Mouse (Mus musculus) forebrain, embryonic 13.5 days (tissue): ENCODE results near the gene Ip6k1. TPM values are rescaled to one million over a fixed set of nuclear protein-coding genes. Genes with fewer than 3 reads are reported as not detected.

Experiments
- ATAC-seq: fragments of 200-750 bp; cut with Nextera tagmentation; 2 replicates; pipeline ENCODE4 v1.8.0; 2017
- H3K27ac ChIP-seq: fragments of 300-500 bp; sonication (generic); 2 replicates; pipeline ENCODE4 v1.5.1; 2015; ENCODE audit warnings: inconsistent platforms, mild to moderate bottlenecking, moderate library complexity
- H3K27me3 ChIP-seq: fragments of 300-500 bp; sonication (generic); 2 replicates; pipeline ENCODE4 v1.6.1; 2015; ENCODE audit warnings: mild to moderate bottlenecking, inconsistent platforms
- H3K36me3 ChIP-seq: fragments of 300-500 bp; sonication (generic); 2 replicates; pipeline ENCODE4 v1.6.1; 2015; ENCODE audit warnings: mild to moderate bottlenecking, inconsistent platforms; ENCODE audit not compliant: poor library complexity, severe bottlenecking
- H3K4me1 ChIP-seq: fragments of 300-500 bp; sonication (generic); 2 replicates; pipeline ENCODE4 v1.6.1; 2015; ENCODE audit warnings: inconsistent platforms
- H3K4me2 ChIP-seq: fragments of 300-500 bp; sonication (generic); 2 replicates; pipeline ENCODE4 v1.6.1; 2015; ENCODE audit warnings: inconsistent platforms, mild to moderate bottlenecking, moderate library complexity
- H3K4me3 ChIP-seq: fragments of 300-500 bp; sonication (generic); 2 replicates; pipeline ENCODE4 v1.5.1; 2015; ENCODE audit warnings: mild to moderate bottlenecking, inconsistent platforms
- H3K9ac ChIP-seq: fragments of 300-500 bp; sonication (generic); 2 replicates; pipeline ENCODE4 v1.6.1; 2015; ENCODE audit warnings: mild to moderate bottlenecking, inconsistent platforms
- H3K9me3 ChIP-seq: fragments of 300-500 bp; sonication (generic); replicated peaks from 2 replicates; pipeline ENCODE4 v1.6.1; 2016; ENCODE audit warnings: inconsistent platforms
- WGBS: fragments of 180-500 bp; shearing (Covaris S2); methylation state at CpG from one replicate; pipeline ENCODE4 v1.1.7; 2015; 5-methylcytosine and 5-hydroxymethylcytosine counted together
- polyA plus RNA-seq: library from polyadenylated mRNA; unstranded; fragments of >200 nt; fragmentation: Nextera tagmentation; extraction: Ambion mirVana; gene quantifications from 2 replicates; pipeline ENCODE4 v1.2.1, GENCODE M21; 2015

Ip6k1 gene
- polyA plus RNA-seq, 1 experiment from 2014 or later: 73.6 TPM

DNA sequence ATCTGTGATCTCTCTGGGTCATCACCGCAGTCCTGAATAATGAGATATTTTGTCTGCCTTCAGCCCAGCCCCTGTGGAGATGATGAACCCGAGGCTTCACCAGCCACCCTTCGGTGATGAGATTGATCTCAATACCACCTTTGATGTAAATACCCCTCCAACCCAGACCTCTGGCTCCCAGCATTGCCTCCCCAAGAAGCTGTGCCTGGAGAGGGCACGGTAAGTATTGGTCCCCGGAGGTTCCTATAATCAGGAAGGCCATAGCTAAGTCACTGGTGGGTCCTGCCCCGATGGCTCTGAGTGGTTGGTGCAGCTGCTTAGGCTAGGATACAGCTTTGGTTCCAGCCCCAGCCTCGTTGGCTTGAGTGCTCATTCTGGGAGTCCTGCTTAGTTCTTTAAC lies 33.8 kb upstream of the Ip6k1 start:
- 94% methylated on average over 7 of the region's 7 CpGs for WGBS
- H3K27me3 ChIP-seq: no peaks in the 10 kb centered on the region
- H3K9ac ChIP-seq: no peak overlapping the region
- H3K27ac ChIP-seq: no peak overlapping the region
- no peak for ATAC-seq
- no peak overlapping the region for H3K4me2 ChIP-seq
- H3K36me3 ChIP-seq: peaks cover 55% of the 10 kb centered on the region
- H3K9me3 ChIP-seq: no peaks in the 10 kb centered on the region
- H3K4me3 ChIP-seq: no peak overlapping the region
- H3K4me1 ChIP-seq: no peaks in the 10 kb centered on the region

GRCm38 (mm10) chr9:107970311-107970710 lies 32.0 kb upstream of the Ip6k1 start:
- H3K27ac ChIP-seq: no peak overlapping the region
- H3K4me3 ChIP-seq: no peak overlapping the region
- H3K9me3 ChIP-seq: no peaks in the 10 kb centered on the region
- H3K4me1 ChIP-seq: no peaks in the 10 kb centered on the region
- no peaks in the 10 kb centered on the region for H3K27me3 ChIP-seq
- no peak overlapping the region for H3K9ac ChIP-seq
- no peak for ATAC-seq
- WGBS: 91% methylated on average over 5 of the region's 5 CpGs
- H3K36me3 ChIP-seq: peaks cover 39% of the 10 kb centered on the region
- no peak overlapping the region for H3K4me2 ChIP-seq

- Histone ChIP-seq H3K27ac (no peak overlapping the region), H3K4me3 (no peak overlapping the region), H3K9me3 (no peaks in the 10 kb centered on the region), H3K9ac (no peak overlapping the region), H3K4me2 (no peak overlapping the region), H3K4me1 (no peaks in the 10 kb centered on the region), H3K27me3 (no peaks in the 10 kb centered on the region), H3K36me3 (peaks cover 38% of the 10 kb centered on the region)
- ATAC-seq: no peak
- WGBS: 88% methylated on average over 8 of the region's 8 CpGs
These were observed 30.4 kb upstream of the Ip6k1 start for GRCm38 (mm10) chr9:107971690-107972541.

GRCm38 (mm10) chr9:107974491-107975171 lies 27.7 kb upstream of the Ip6k1 start:
- 88% methylated on average over 10 of the region's 10 CpGs for WGBS
- Histone ChIP-seq H3K4me2 (no peak overlapping the region), H3K4me3 (no peak overlapping the region), H3K4me1 (no peaks in the 10 kb centered on the region), H3K9ac (no peak overlapping the region), H3K27me3 (no peaks in the 10 kb centered on the region), H3K9me3 (no peaks in the 10 kb centered on the region), H3K36me3 (peaks cover 24% of the 10 kb centered on the region), H3K27ac (no peak overlapping the region)
- ATAC-seq: no peak

DNA sequence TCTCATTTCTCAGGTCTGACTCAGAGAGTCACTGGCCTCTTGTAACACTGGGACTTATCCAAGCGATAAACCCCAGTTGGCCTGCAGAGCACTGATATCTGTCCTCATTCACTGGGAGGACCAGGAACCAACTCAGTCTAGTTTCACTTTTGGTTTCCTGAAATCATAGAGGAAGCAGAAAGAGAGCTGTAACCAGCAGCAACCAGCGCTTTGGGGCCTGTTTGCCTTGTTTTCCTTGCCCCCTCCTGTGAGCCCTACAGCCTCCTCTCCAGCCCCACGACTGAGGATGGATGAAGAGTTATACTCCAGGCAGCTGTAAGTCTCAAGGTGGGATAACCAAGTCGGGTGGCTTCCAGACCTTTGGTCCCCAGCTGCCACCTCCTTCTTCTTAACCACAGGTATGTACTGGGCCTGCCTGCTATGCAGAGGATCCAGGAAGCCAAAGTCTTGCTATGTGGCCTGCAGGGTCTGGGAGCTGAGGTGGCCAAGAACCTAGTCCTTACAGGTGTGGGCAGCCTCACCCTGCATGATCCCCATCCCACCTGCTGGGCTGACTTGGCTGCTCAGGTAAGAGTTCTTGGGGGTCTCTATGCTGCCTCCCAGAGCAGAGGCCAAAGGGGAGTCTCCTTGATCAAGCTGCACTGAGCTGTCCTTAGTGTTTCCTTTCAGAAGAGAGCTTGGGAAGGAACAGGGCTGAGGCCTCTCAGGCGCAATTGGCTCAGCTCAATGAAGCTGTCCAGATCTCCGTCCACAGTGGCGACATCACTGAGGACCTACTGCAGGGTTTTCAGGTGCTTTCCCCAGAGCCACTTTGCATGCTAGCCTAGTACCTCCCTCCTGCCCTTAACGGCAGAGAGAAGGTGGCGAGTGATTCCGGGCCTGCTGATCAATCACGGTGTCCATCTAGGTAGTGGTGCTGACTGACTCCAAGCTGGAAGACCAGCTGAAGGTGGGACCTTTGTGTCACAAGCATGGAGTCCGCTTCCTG lies 26.6 kb upstream of the Ip6k1 start, which contains the start of gene Uba7:
TSS of gene Uba7 (plus strand) at position 107 of the 988 bp plus-strand sequence.
- no peaks in the 10 kb centered on the region for H3K27me3 ChIP-seq
- H3K4me3 ChIP-seq: no peak within 1 kb of the TSS
- no peaks in the 10 kb centered on the region for H3K4me1 ChIP-seq
- H3K9me3 ChIP-seq: no peaks in the 10 kb centered on the region
- H3K36me3 ChIP-seq: peaks cover 13% of the 10 kb centered on the region
- H3K27ac ChIP-seq: no peak within 1 kb of the TSS
- no peak within 1 kb of the TSS for H3K4me2 ChIP-seq
- WGBS: 73% methylated on average over 12 of the region's 12 CpGs
- ATAC-seq: no peak
- H3K9ac ChIP-seq: no peak within 1 kb of the TSS

GRCm38 (mm10) chr9:107978815-107979214 lies 23.5 kb upstream of the Ip6k1 start:
- no peak for ATAC-seq
- no peaks in the 10 kb centered on the region for H3K36me3 ChIP-seq

DNA sequence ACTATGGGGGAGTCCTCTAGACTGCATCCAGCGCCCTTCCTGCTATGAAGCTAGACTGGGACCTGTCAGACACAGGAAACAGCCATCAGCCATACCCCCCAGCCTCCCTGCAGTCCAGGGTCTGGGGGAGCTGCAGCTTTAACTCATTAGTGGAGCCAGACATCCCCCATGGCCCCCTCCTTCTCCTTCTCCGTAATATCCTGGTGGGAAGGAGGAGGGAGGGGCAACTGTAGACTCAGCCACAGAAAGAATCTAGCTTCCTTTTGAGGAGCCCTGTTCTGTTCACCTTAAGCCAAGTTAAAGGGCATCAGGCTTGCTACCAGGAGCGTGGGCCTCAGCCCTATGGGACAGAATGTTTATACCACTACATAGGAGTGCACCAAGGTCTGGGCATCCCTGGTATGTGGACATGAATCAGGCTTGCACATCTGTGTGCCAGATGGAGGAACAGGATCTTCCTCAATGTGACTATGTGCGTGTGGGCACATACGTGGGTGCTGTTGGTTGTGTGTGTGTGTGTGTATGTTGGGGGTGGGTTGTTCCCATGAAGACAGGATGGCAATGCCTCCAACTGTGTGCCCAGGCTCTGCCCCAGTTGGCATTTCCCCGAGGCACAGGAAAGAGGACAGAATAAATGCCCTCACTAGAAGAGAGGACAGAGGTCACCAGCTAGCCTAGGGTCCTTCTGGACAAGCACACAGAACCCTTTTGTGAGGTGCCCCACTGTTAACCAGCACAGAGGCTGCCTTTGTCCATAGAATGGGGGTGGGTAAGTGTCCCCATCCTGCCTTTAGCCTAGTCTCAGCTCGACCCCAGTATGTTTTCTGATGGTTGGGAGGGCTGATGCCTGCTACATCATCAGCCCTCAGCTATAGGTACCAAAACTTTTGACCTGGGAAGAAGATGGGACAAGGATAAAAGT lies 20.4 kb upstream of the Ip6k1 start:
- no peak overlapping the region; the same call in 1 of the 2 replicates for H3K9ac ChIP-seq
- no peak for ATAC-seq
- peaks cover 16% of the 10 kb centered on the region for H3K27me3 ChIP-seq
- peak overlapping the region; percentile 40; the same call in 1 of the 2 replicates for H3K27ac ChIP-seq
- H3K4me2 ChIP-seq: peak overlapping the region; percentile 8; the same call in 1 of the 2 replicates
- no peaks in the 10 kb centered on the region for H3K9me3 ChIP-seq
- peaks cover 42% of the 10 kb centered on the region for H3K4me1 ChIP-seq
- H3K36me3 ChIP-seq: no peaks in the 10 kb centered on the region
- no peak overlapping the region for H3K4me3 ChIP-seq
- 60% methylated on average over 7 of the region's 7 CpGs for WGBS

More at GRCm38 (mm10) chr9:107978815-107979214, 23.5 kb upstream of the Ip6k1 start:
- Histone ChIP-seq H3K9ac (no peak overlapping the region), H3K27ac (no peak overlapping the region), H3K4me3 (no peak overlapping the region), H3K9me3 (no peaks in the 10 kb centered on the region), H3K27me3 (peaks cover under 1% of the 10 kb centered on the region; the same call in 1 of the 2 replicates), H3K4me2 (no peak overlapping the region), H3K4me1 (peaks cover 25% of the 10 kb centered on the region)
- 85% methylated on average over 12 of the region's 12 CpGs for WGBS

GRCm38 (mm10) chr9:107982681-107983346 lies 19.5 kb upstream of the Ip6k1 start, which contains the start of gene Gm20661:
TSS of gene Gm20661 (plus strand) at chr9:107983058.
- ATAC-seq: no peak

DNA sequence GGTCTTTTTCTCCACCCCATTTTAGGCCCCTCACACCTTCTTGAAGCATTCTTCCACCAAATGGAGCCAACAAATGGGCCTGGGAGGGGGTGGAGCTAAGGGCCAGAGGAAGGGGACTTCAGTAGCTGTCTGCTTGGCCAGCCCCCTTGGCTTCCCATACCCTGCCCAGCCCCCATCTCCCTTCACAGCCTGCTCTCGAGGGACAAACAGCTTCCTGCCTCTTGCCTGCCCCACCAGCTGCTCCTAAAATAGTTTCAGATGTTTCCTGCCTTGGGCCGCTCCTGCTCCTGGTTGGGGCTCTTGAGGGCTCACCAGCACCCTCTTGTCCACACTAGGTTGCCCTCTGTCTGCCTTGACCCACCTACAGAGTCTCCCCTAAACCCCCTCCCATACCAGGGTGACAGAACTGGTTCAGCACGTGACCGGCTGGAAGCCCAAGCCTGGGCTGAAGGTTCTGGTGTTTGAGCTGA lies 18.8 kb upstream of the Ip6k1 start:
- WGBS: 43% methylated on average over 4 of the region's 4 CpGs
- no peak overlapping the region; the same call in 1 of the 2 replicates for H3K27ac ChIP-seq
- H3K9me3 ChIP-seq: no peaks in the 10 kb centered on the region
- H3K4me2 ChIP-seq: no peak overlapping the region
- no peaks in the 10 kb centered on the region for H3K36me3 ChIP-seq
- no peak for ATAC-seq
- peaks cover 21% of the 10 kb centered on the region for H3K27me3 ChIP-seq
- H3K4me1 ChIP-seq: peaks cover 42% of the 10 kb centered on the region
- H3K4me3 ChIP-seq: no peak overlapping the region
- no peak overlapping the region for H3K9ac ChIP-seq

More at GRCm38 (mm10) chr9:107982681-107983346, 19.5 kb upstream of the Ip6k1 start, which contains the start of gene Gm20661:
- Histone ChIP-seq H3K9ac (peak within 1 kb of the TSS; percentile 41; the same call in 1 of the 2 replicates), H3K4me1 (peaks cover 42% of the 10 kb centered on the region), H3K27me3 (peaks cover 21% of the 10 kb centered on the region), H3K9me3 (no peaks in the 10 kb centered on the region), H3K4me3 (no peak within 1 kb of the TSS), H3K4me2 (peak within 1 kb of the TSS; percentile 23), H3K27ac (peak within 1 kb of the TSS; percentile 40; the same call in 1 of the 2 replicates), H3K36me3 (no peaks in the 10 kb centered on the region)
- WGBS: 56% methylated on average over 14 of the region's 14 CpGs

DNA sequence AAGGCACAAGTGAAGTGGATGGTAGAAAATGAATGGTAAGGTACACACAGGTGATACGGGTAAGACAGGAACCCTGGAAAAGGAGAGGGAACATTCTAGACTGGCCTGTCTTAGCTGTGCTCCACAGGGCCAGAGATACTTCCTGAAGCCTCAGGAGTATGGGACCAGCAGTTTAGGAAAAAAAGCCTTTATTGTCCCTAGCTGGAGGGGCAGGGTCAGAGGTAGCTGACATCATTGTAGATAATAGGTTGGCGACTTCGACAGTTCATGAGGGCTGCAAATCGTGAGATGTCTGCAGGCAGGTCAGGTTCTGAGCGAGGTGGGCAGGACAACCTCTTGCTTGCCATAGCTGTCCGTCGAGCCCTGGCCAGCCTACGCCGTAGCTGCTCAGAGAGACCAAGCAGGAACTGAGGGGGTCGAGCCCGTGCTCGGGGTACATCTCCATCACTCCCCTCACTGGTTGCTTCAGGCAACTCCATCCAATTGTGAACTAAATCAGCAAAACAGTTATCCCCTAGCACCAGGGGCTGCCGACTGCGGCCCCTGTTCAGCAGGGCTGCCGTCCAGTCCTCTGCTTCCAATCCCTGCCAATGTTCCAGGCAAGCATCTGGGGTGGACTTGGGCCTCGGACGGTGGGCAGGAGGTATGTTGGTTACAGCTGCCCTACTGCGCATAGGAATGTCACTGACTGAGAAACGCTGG lies 18.1 kb upstream of the Ip6k1 start:
- H3K9ac ChIP-seq: 0 out of 2 replicates have a peak overlapping the region, but pooled peaks have one; percentile 58
- peaks cover 21% of the 10 kb centered on the region for H3K27me3 ChIP-seq
- WGBS: 83% methylated on average over 19 of the region's 19 CpGs
- H3K36me3 ChIP-seq: no peaks in the 10 kb centered on the region
- H3K4me1 ChIP-seq: peaks cover 42% of the 10 kb centered on the region
- H3K4me3 ChIP-seq: peak overlapping the region; percentile 60
- no peak overlapping the region for H3K27ac ChIP-seq
- peak overlapping the region; percentile 89 for H3K4me2 ChIP-seq
- H3K9me3 ChIP-seq: no peaks in the 10 kb centered on the region
- no peak for ATAC-seq
